Mouse (Mus musculus) neutrophil, adult 5-6 weeks (primary cell): Measurements from ENCODE around the gene Fbln1. TPM values are rescaled to one million over a fixed set of nuclear protein-coding genes. Genes with fewer than 3 reads are reported as not detected.

Source experiments
- ATAC-seq: fragments of 151-379, 151-347 bp; 2 replicates; pipeline ENCODE4 v1.8.0; 2017; ENCODE audit warnings: mild to moderate bottlenecking, moderate TSS enrichment; ENCODE audit not compliant: insufficient number of reproducible peaks, poor library complexity, low FRiP score, severe bottlenecking; ENCODE audit errors: extremely low read depth
- total RNA-seq: library from RNA; stranded (forward); fragments of 200-1000 nt; gene quantifications from 2 replicates; pipeline ENCODE4 v1.2.3, GENCODE M21; 2017

The Fbln1 gene
- total RNA-seq, 1 experiment from 2014 or later, result not detected

DNA sequence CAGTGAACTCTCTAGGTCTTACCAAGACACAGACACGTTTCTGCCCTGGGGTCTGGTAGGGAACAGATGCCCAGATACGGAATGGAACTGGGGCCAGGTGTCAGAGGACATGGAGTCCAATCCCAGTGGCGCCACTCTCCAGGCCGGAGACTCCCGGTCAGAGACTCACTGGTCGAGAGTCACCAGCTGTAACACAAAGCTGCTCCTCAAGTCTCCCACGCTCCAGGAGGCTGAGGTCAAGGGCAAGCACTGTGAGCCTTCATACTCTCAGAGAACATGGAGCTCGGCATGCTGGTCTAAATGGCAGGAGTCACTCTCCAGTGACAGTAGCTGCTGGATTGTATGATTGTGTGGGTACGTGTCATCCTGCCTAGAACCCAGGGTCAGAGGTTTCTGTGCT lies 3.5 kb upstream of the Fbln1 start:
- no peak for ATAC-seq

DNA sequence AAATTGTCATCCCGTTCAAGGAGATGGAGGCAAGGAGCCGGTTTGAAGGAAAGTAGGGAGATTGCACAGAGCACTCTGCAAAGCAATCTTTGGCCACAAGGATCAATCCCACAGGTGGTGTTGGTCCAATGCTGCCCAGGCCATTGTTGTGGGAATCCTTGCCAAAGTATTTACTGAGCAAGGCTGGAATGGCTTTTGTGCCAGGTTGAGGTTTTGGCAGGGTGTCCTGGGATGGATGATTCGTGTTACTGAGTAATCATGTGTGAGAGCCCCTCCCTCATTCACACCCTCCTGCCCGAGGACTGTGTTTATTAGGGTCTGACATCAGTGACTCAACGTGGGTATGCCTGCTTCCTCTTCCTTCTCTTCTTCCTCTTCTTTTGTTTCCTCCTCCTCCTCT lies 3.0 kb upstream of the Fbln1 start:
- no peak for ATAC-seq

DNA sequence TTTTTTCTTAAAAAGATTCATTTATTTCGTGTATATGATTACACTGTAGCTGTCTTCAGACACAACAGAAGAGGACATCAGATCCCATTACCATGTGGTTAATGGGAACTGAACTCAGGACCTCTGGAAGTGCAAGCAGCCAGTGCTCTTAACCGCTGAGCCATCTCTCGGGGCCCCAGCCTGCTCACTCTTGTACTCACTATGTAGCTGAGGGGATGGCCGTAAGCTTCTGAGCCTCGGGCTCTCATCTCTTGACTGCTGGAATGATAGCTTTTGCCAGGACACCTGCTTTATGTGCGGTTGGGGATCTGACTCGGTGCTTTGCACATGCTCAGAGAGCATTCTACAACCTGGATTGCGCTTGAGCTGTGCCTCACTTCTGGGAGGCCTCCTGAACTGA lies 1.4 kb upstream of the Fbln1 start:
- ATAC-seq, result no peak

GRCm38 (mm10) chr15:85206703-85207075 lies 940 bp downstream of the Fbln1 start:
- no peak for ATAC-seq

DNA sequence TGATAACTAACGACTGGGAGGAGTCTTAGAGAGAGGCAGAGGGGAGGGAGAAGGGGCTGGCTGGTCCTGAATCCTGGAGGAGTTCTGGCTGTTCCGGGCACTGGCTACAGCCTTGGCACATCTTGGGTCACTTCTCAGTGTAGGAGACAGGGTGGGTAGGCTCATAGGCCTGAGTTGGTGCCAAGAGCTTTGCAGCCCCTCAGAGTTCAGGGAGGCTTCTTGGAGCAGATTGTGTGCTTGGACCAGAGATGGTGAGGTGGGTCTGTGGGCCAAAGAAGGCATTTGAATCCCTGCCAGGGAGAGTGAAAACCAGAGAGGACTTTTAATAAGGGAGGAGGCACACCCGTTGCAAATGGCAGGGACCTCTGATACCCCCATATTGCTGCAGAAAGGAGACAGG lies 1.3 kb downstream of the Fbln1 start:
- no peak for ATAC-seq

GRCm38 (mm10) chr15:85207763-85208162 lies 2.0 kb downstream of the Fbln1 start:
- ATAC-seq, result no peak

- ATAC-seq, result no peak
Measured at GRCm38 (mm10) chr15:85208332-85208731, 2.6 kb downstream of the Fbln1 start.

GRCm38 (mm10) chr15:85209341-85209740 lies 3.6 kb downstream of the Fbln1 start:
- ATAC-seq, result no peak

DNA sequence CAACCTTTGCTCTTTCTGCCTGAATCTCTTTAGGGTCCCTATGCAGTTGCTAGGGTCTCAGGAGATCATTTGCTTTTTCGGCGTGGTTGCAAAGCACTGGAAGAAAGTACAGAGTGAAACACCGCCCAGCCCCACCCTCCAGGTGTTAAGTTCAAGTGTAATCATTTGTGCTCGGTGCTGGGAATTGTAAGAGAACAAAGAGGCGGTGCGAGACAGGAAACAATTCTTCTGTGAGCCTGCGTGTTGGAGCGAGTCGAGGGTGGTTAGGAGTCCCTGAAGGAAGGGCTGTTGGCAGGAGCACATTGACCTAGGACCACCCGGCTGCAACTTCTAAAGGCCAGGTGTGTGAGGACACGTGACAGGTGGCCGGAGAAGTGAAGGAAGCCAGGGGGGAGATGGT lies 4.9 kb downstream of the Fbln1 start:
- no peak for ATAC-seq

GRCm38 (mm10) chr15:85211101-85211760 lies 5.5 kb downstream of the Fbln1 start:
- ATAC-seq, result no peak

GRCm38 (mm10) chr15:85216069-85216813 lies 10.5 kb downstream of the Fbln1 start:
- no peak for ATAC-seq

- ATAC-seq, result no peak
Measured at GRCm38 (mm10) chr15:85218617-85219265, 13.0 kb downstream of the Fbln1 start.

DNA sequence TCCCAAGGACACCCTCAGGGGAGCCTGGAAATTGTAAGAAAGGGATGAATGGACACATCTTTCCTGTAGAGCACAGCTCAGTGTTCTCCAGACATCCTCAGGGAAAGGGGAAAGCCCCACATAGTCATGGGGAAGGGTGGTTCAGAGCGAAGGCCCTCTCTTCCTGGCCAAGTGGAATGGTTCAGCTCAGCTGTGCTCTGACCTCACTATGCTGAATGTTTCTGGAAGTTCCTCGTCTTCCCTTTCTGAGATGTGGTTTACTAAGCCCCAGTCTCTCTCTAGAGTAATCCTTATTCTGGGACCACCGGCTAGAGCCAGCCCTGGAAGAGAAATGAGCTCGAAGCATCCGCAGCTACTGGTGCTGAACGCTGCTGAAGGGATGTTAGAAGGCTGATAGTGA lies 14.6 kb downstream of the Fbln1 start:
- ATAC-seq, result no peak

GRCm38 (mm10) chr15:85221115-85221854 lies 15.5 kb downstream of the Fbln1 start:
- ATAC-seq, result no peak

GRCm38 (mm10) chr15:85225693-85226092 lies 19.9 kb downstream of the Fbln1 start:
- no peak for ATAC-seq

GRCm38 (mm10) chr15:85226841-85227240 lies 21.1 kb downstream of the Fbln1 start:
- no peak for ATAC-seq

DNA sequence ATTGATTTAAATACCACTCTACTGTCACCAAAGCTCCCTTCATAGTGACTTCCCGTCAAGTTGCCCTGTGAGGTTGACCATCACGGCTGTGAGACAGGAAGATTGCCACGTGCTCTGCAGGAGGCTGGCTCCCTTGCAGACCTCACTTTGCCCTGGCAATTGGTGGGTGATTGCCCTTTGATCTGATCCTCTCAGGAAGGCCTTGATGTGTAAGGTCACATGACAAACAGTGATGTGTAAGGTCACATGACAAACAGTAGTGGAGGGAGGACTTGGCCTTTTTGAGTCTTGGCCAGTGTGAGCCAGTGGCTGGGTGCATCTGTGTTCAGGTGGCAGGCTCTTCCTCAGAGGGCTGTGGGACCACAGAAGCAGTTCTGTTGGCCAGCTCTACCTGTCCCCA lies 22.8 kb downstream of the Fbln1 start:
- ATAC-seq, result no peak

DNA sequence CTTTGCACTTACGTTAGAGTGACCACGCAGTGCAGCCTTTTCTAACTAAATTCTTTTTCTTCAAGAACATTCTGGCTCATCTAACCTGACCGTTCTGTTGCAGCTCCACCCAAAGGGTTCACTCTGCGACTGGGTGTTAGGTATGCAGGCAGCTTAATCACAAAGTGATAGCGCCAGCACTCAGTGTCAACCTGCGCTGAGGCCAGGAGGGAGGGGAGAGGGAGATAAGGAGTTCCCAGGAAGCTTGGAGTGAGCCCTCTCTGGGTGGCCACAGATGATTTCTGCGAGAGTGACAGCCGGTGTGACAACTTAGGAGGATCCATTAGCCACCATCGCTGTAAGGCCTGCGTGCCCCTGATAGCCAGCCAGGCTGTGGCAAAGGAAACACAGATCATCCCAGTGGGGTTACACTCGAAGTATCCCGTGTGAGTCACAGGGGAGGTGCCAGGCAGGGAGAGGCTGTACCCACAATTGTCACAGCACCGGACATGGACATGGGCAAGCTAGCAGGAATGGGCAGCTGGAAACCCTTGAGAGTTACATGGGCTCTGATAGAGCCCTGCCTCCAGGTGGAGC lies 24.3 kb downstream of the Fbln1 start:
- ATAC-seq, result no peak

- no peak for ATAC-seq
Measured at GRCm38 (mm10) chr15:85230613-85231012, 24.9 kb downstream of the Fbln1 start.
